Mouse (Mus musculus): Measurements from ENCODE around the gene Vopp1. TPM values are rescaled to one million over a fixed set of nuclear protein-coding genes. Genes with fewer than 3 reads are reported as not detected.

Vopp1 gene
- total RNA-seq, 2 experiments from 2014 or later: 3.8 to 4.6 TPM

GRCm38 (mm10) chr6:57790542-57790941, 34.4 kb downstream of the Vopp1 start:
- no peak for DNase-seq
- intact Hi-C loops (cut with DNase I): no loop called here

DNA sequence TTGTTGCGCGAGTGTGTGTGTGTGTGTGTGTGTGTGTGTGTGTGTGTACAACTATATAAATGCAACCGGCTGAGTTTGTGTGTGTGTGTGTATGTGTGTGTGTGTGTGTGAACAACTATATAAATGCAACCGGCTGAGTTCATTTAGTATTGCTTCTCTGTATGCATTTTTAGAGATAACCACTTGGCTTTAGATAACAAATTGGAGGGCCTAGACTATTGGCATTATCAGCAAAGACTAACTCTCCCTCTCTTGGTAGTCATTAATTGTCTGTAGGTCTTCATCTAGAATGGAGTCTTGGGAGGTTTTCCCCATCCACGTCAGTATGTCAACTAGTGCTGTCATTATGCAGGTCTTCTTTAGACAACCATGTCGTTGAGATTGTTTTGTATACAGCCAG, 37.6 kb downstream of the Vopp1 start:
- intact Hi-C loops (cut with DNase I): no loop called here

GRCm38 (mm10) chr6:57784251-57784650, 40.7 kb downstream of the Vopp1 start:
- no peak for DNase-seq
- intact Hi-C loops (cut with DNase I): no loop called here

More for the DNA sequence above, 37.6 kb downstream of the Vopp1 start:
- DNase-seq: no peak

GRCm38 (mm10) chr6:57782658-57783057, 42.3 kb downstream of the Vopp1 start:
- DNase-seq: no peak
- intact Hi-C loops (cut with DNase I): no loop called here

- no peak for DNase-seq
- intact Hi-C loops (cut with DNase I): no loop called here
These were observed 44.6 kb downstream of the Vopp1 start for GRCm38 (mm10) chr6:57780359-57780758.

DNA sequence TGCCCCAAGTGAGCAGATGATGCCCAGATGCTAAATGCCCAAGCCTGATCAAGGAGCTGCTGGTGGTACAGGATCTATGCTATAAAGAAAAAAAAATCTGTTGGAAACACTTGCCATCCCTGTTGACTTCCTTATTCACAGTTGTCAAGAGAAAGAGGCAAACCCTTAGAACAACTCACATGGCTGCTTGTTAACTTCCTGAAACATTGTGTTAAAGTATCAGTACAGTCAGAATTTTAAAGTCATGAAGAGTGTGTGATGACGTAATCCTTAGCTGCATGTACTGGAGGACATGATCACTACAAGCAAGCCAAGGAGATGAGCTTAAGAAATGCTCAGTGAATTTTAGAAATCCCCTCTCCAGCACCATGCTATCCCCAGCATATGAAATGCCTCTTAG, 51.2 kb downstream of the Vopp1 start:
- intact Hi-C loops (cut with DNase I): no loop called here
- no peak for DNase-seq

DNA sequence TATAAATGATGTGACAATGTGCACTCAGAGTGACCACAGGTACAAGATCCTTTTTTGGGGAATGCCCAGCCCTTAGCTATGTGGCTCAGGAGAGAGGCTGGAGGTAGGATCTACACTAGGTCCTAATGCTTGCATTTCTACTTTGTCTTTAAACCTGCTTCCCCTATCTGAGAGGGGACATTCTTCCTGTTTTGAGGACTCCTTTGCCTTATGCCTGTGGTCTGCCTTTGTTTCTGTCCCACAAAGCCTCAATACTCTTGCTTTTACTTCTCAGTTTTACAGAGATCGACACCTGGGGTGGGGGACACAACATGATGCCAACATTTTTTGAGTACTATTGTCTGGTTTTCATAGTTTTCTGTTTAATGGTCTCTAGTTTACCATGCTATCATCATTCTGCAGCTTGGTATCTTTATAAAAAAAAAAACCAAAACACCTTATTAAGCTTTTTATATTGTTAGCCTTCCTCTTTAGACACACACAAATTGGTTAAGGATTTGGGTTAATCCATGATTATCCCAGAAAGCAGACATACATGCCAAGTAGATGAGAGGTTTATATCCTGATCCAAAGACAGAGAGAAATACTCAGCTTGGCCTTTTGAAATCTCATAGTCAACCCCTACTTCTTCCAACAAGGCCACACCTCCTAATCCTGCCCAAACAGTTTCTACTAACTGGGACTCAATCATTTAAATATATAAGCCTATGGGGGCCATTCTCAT, 54.3 kb downstream of the Vopp1 start:
- no peak for DNase-seq
- intact Hi-C loops (cut with DNase I): no loop called here

GRCm38 (mm10) chr6:57768948-57769525, 55.9 kb downstream of the Vopp1 start:
- intact Hi-C loops (cut with DNase I): no loop called here
- DNase-seq: no peak

GRCm38 (mm10) chr6:57767112-57767868, 57.7 kb downstream of the Vopp1 start:
- intact Hi-C loops (cut with DNase I): no loop called here
- no peak for DNase-seq

DNA sequence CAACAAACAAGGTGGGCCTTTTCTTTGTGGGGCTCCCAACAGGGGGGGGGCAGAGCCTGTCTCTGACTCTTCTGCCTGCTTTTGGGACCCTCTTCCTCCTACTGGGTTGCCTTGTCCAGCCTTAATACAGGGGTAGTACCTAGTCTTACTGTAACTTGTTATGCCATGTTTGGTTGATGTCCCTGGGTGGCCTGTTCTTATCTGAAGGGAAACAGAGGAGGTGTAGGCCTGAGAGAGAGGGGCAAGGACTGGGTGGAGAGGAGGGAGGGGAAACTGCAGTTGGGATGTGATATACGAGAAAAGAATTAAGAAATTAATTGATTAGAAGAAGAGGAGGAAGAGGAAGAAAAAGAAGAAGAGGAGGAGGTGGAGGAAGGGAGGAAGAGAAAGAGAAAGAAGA, 58.7 kb downstream of the Vopp1 start:
- no peak for DNase-seq
- intact Hi-C loops (cut with DNase I): no loop called here

DNA sequence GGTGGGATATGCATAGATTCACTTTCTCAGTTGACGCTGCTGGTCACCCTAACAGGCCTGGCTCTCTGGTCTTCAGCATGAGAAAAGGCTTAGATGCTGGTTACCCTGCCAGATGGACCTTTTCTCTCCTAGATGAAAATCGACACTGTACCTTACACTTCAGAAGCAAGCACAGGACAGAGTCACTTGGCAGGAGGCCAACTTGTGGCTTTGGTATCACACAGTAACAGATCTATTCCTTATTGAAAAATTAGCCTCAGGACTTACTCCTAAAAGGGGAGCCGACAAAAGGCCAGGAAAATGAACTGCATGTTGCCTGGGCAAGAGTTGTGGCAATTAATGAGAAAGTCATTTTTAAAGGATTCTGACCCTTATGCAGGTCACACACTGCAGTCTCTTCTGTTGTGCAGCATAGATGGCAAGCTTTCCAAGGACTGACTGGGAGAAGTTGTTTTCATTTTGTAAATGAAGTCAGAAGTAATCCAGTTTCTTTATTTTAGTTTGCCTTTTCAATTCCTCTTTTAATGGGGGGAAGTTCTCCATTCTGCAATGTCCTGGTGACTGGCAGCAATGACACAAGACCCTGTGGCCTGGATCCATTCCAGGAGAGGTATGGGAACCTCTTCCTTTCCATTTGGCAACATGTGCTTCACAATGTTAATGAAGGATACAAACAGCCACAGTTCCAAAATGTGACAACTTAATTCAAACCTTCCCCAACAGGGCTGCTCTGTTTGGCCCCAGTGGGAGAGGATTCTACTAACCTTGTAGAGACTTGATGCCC, 59.7 kb downstream of the Vopp1 start:
- DNase-seq: no peak
- intact Hi-C loops (cut with DNase I): no loop called here

DNA sequence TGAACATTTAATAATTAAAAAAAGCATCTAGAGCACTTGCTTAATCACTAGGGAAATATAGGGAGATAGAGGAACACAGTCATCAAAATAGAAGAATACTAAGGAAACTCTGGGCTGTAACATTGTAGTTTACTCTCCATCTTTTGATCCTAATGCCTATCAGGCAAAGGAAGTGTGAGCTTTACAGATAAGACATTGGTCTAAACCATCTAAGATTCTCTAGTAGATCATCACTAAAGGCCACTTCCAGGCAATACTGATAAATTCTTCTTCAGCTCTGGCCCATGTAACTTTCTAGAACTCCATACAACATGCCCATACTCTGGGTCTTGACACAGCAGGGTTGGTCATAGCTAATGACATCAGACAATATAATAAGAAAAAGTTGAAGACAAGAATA, 61.9 kb downstream of the Vopp1 start:
- intact Hi-C loops (cut with DNase I): no loop called here
- no peak for DNase-seq

GRCm38 (mm10) chr6:57753962-57754759, 70.8 kb downstream of the Vopp1 start:
- intact Hi-C loops (cut with DNase I): no loop called here
- DNase-seq: no peak

DNA sequence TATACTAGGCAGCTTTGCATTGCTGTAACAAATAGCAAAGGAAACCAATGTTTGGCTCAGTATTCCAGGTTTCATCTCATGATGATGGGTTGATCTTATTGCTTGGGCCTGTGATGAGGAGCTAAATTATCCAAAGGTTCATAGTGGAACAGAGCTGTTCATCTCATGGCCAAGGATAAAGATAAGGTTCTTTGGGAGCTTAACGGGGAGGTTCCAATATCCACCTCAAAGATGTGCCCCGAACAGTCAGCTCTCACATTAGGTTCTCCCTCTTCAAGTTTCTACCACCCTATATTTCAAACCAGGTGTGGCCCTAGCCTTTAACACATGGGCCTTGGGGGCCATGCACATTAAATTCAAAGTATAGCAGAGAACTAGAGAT, 79.2 kb downstream of the Vopp1 start:
- intact Hi-C loops (cut with DNase I): no loop called here

GRCm38 (mm10) chr6:57744974-57745747, 79.8 kb downstream of the Vopp1 start:
- DNase-seq: no peak
- intact Hi-C loops (cut with DNase I): no loop called here

More for the DNA sequence above, 79.2 kb downstream of the Vopp1 start:
- DNase-seq: no peak

DNA sequence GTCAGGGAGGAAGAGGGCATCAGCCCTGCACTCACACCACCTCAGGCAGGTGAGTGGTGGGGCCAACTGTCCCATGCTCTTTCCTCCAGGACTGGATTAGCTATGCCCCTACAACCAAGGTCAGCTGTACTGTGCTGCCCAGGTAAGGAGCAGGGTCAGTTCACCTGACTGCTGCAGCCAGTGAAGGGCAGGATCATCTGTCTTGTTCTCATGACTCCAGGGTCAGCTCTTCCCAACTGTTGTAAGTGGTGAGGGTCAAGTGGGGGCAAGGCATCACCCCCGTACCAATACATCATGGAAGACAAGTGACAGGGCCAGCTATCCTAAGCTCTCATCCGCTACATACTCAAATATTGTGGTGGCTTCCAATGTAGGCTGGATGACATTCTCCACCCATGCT, 80.8 kb downstream of the Vopp1 start:
- no peak for DNase-seq
- intact Hi-C loops (cut with DNase I): no loop called here

DNA sequence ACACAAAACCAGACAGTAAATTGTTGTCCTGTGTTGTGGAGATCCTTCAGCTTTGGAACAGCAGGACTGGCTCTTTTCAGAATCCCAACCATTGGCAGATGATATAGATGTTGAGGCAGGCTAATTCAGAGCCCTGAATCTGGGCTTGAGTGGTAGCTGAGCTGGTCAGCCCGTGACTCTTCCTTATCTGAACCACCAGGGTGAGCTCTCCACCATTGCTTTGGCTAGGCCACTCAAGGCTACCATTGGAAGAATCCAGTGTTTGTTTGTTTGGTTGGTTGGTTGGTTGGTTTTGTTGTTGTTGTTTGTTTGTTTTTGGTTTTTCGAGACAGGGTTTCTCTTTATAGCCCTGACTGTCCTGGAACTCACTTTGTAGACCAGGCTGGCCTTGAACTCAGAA, 81.6 kb downstream of the Vopp1 start:
- DNase-seq: no peak
- intact Hi-C loops (cut with DNase I): no loop called here

GRCm38 (mm10) chr6:57742749-57743148, 82.2 kb downstream of the Vopp1 start:
- DNase-seq: no peak
- intact Hi-C loops (cut with DNase I): no loop called here

DNA sequence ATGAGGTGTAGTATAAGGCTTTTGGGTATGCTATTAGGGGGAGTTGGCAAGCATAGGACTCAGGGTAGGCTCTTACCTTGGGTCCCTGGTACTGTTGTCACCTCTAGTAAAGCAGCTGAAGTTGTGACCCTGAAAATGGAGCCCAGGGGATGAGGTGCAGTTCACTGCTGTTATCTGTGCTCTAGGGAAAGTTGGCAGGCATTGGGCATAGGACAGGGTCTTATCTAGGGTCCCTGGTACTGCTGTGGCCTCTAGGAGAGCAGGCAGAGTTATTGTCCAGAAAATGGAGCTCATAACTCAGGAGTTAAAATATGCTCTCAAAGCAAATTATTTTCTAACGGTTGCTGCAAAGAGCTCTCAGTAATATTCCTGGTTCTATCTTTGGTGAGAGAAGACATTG, 103.6 kb downstream of the Vopp1 start:
- DNase-seq: no peak
- intact Hi-C loops (cut with DNase I): no loop called here

All from gastrocnemius, postnatal 36 days (tissue).